Mouse (Mus musculus): ENCODE data around the gene Bex6. TPM values are rescaled to one million over a fixed set of nuclear protein-coding genes. Genes with fewer than 3 reads are reported as not detected.

Bex6 gene
- polyA plus RNA-seq, 1 experiment from 2014 or later = 0.14 TPM

DNA sequence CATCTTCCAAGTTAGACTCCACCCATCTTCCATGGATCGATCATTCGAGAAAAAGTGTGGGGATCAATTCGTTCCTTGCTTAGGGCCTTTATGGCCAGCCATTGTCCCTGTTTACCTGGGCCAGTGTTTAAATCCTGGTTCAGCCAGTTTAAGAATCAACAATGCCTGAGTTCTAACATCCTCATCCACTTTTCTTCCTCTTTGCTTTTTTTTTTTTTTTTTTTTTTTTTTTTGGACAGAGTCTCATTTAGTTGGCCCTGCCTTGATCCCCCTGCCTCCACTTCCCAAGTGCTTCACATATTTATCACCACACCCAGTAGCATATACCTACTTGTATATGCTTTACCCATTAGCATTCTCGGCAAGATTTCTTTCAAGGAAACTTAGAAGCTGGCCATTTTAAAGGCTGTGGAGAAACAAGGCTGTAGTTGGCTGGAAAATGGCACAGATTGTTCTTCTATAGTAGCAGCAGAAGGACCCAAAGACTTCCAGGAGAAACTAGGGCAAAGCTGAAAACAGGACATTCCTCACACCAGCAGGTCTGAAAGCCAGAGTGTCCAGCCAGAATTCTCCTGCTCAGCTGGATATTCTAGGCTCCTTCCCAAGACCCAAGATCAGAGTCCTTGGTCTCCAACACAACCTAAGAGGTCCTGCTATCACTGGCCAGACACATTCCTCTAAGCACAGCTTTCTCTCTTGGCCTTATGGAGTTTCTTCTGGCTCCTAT is 11.6 kb upstream of the Bex6 start:
- H3K27ac ChIP-seq (ENCODE audit: low read length) = no peak overlapping the region
- H3K9ac ChIP-seq (ENCODE audit: low read length) = no peak overlapping the region
- 87% methylated on average over 4 of the region's 4 CpGs for WGBS
- no peak overlapping the region for H3K4me3 ChIP-seq (replicated peaks; ENCODE audit: low read length)
- no peak overlapping the region for H3K4me2 ChIP-seq (ENCODE audit: low read depth, low read length)
- no peaks in the 10 kb centered on the region for H3K36me3 ChIP-seq (ENCODE audit: control insufficient read depth, insufficient read depth, low read length)
- ATAC-seq (ENCODE audit: insufficient read depth, low FRiP score) = no peak
- peaks cover 5% of the 10 kb centered on the region for H3K4me1 ChIP-seq (ENCODE audit: control insufficient read depth, insufficient read depth, low read length)
- H3K9me3 ChIP-seq (replicated peaks; ENCODE audit: control insufficient read depth, low read length) = no peaks in the 10 kb centered on the region
- H3K27me3 ChIP-seq (ENCODE audit: control insufficient read depth, insufficient read depth, low read length) = no peaks in the 10 kb centered on the region

DNA sequence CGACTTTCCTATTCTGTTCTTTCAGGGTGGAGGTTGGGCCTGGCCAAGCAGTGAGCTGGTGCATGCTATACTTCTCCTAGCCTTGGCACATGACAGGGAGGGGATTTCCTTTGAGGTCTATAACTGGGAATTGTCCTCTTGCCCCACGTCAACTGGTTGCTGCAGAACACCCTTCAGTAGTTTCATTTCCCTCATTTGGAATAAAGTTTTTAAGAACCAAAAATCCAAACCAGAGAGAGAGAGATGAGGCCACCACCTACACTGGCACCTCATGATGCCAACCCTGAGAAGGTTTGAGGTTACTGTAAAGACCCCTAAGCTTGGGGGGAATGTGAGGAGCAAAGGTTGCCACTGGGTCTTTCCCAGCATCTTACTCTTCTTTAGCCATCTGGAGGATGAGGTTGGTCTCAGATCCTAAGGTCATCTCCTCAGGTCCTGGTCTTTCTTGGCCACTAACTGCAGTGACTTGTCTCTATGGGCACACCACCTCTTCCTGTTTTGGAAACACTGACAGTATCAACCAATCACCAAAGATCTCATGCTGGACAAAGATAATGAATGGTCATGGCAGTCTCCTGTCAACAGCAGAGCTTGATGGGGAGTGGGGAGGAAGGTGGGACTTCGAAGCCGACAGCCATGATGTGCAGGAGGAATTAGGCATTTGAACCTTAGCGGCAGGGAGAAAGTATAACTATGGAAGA is 8.4 kb upstream of the Bex6 start:
- H3K27me3 ChIP-seq (ENCODE audit: control insufficient read depth, insufficient read depth, low read length) = no peaks in the 10 kb centered on the region
- H3K4me3 ChIP-seq (replicated peaks; ENCODE audit: low read length) = no peak overlapping the region
- no peaks in the 10 kb centered on the region for H3K4me1 ChIP-seq (ENCODE audit: control insufficient read depth, insufficient read depth, low read length)
- H3K36me3 ChIP-seq (ENCODE audit: control insufficient read depth, insufficient read depth, low read length) = no peaks in the 10 kb centered on the region
- no peak overlapping the region for H3K4me2 ChIP-seq (ENCODE audit: low read depth, low read length)
- no peak for ATAC-seq (ENCODE audit: insufficient read depth, low FRiP score)
- no peaks in the 10 kb centered on the region for H3K9me3 ChIP-seq (replicated peaks; ENCODE audit: control insufficient read depth, low read length)
- H3K9ac ChIP-seq (ENCODE audit: low read length) = no peak overlapping the region
- 88% methylated on average over 5 of the region's 5 CpGs for WGBS
- H3K27ac ChIP-seq (ENCODE audit: low read length) = no peak overlapping the region

- H3K4me2 ChIP-seq (ENCODE audit: low read depth, low read length) = no peak overlapping the region
- ATAC-seq (ENCODE audit: insufficient read depth, low FRiP score) = no peak
- 76% methylated on average over 10 of the region's 11 CpGs for WGBS
- no peak overlapping the region for H3K9ac ChIP-seq (ENCODE audit: low read length)
- H3K9me3 ChIP-seq (replicated peaks; ENCODE audit: control insufficient read depth, low read length) = no peaks in the 10 kb centered on the region
- 0 out of 2 replicates have a peak, but pooled peaks cover 3% of the 10 kb centered on the region for H3K4me1 ChIP-seq (ENCODE audit: control insufficient read depth, insufficient read depth, low read length)
- H3K27ac ChIP-seq (ENCODE audit: low read length) = no peak overlapping the region
- no peaks in the 10 kb centered on the region for H3K27me3 ChIP-seq (ENCODE audit: control insufficient read depth, insufficient read depth, low read length)
- H3K36me3 ChIP-seq (ENCODE audit: control insufficient read depth, insufficient read depth, low read length) = no peaks in the 10 kb centered on the region
- H3K4me3 ChIP-seq (replicated peaks; ENCODE audit: low read length) = no peak overlapping the region
Observed at GRCm38 (mm10) chr16:32173401-32173800, 6.2 kb upstream of the Bex6 start.

DNA sequence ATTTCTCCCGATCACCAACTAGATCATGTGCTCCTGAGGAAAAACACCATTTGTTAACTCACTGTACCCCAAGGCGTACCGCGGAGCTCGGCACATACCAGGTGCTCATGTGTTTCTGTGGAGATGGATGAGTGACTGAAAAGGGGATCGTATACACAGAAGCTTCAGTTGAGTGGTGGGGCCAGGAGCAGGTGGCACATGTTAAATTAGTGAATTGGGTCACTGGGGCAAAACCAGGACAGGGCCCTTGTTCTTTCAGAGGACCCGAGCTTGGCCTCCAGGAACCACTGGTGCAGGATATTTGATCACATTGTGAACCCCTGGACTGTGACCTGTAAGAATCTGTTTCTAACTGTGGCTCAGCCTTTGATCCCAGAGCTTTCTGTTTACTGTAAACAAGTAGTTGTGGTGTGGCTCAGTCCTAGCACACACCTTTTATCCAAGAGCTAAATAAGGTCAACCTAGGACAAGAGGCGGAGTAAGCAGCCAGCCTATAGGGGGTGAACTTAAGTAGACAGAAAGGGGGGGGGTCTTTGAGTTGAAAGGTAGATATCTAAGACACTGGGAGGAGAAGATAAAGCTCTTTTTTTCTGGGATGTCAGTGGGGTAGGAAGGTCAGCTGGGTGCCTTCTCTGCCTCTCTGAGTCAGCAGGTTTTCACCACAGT is 5.2 kb upstream of the Bex6 start:
- Histone ChIP-seq H3K4me3 (replicated peaks; ENCODE audit: low read length) (no peak overlapping the region), H3K9ac (ENCODE audit: low read length) (no peak overlapping the region), H3K27ac (ENCODE audit: low read length) (no peak overlapping the region), H3K4me2 (ENCODE audit: low read depth, low read length) (no peak overlapping the region), H3K27me3 (ENCODE audit: control insufficient read depth, insufficient read depth, low read length) (no peaks in the 10 kb centered on the region), H3K4me1 (ENCODE audit: control insufficient read depth, insufficient read depth, low read length) (0 out of 2 replicates have a peak, but pooled peaks cover 3% of the 10 kb centered on the region), H3K36me3 (ENCODE audit: control insufficient read depth, insufficient read depth, low read length) (no peaks in the 10 kb centered on the region), H3K9me3 (replicated peaks; ENCODE audit: control insufficient read depth, low read length) (no peaks in the 10 kb centered on the region)
- 64% methylated on average over 8 of the region's 8 CpGs for WGBS
- ATAC-seq (ENCODE audit: insufficient read depth, low FRiP score) = no peak

DNA sequence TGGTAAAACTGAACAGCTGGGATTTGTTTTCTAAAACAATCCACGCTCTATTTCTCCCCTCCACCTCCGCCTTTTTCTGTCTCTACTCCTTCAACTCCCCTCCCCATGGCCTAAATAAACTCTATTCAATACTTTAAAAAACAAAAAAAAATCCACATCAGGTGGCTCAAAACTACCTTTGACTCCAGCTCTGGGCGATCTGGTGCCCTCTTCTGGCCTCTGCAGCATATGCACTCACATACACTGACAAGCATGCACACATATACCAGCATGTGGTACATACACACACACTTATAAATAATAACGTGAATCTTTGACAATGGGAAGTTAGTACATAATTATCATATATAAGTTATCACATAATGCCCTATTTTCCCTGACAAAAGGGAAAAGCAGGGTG is 4.6 kb upstream of the Bex6 start:
- H3K27ac ChIP-seq (ENCODE audit: low read length) = no peak overlapping the region
- no peak overlapping the region for H3K9ac ChIP-seq (ENCODE audit: low read length)
- H3K36me3 ChIP-seq (ENCODE audit: control insufficient read depth, insufficient read depth, low read length) = no peaks in the 10 kb centered on the region
- no peaks in the 10 kb centered on the region for H3K9me3 ChIP-seq (replicated peaks; ENCODE audit: control insufficient read depth, low read length)
- H3K4me3 ChIP-seq (replicated peaks; ENCODE audit: low read length) = no peak overlapping the region
- H3K4me2 ChIP-seq (ENCODE audit: low read depth, low read length) = no peak overlapping the region
- WGBS = 79% methylated on average over 4 of the region's 4 CpGs
- H3K4me1 ChIP-seq (ENCODE audit: control insufficient read depth, insufficient read depth, low read length) = 0 out of 2 replicates have a peak, but pooled peaks cover 3% of the 10 kb centered on the region
- no peaks in the 10 kb centered on the region for H3K27me3 ChIP-seq (ENCODE audit: control insufficient read depth, insufficient read depth, low read length)
- ATAC-seq (ENCODE audit: insufficient read depth, low FRiP score) = no peak

- 54% methylated on average over 18 of the region's 18 CpGs for WGBS
- no peaks in the 10 kb centered on the region for H3K9me3 ChIP-seq (replicated peaks; ENCODE audit: control insufficient read depth, low read length)
- no peak overlapping the region for H3K4me3 ChIP-seq (replicated peaks; ENCODE audit: low read length)
- no peaks in the 10 kb centered on the region for H3K27me3 ChIP-seq (ENCODE audit: control insufficient read depth, insufficient read depth, low read length)
- H3K27ac ChIP-seq (ENCODE audit: low read length) = peak overlapping the region; percentile 73
- H3K4me2 ChIP-seq (ENCODE audit: low read depth, low read length) = peak overlapping the region; percentile 27; the same call in 1 of the 2 replicates
- ATAC-seq (ENCODE audit: insufficient read depth, low FRiP score) = peak; percentile 29; the same call in 1 of the 2 replicates
- H3K36me3 ChIP-seq (ENCODE audit: control insufficient read depth, insufficient read depth, low read length) = no peaks in the 10 kb centered on the region
- H3K4me1 ChIP-seq (ENCODE audit: control insufficient read depth, insufficient read depth, low read length) = 0 out of 2 replicates have a peak, but pooled peaks cover 3% of the 10 kb centered on the region
- H3K9ac ChIP-seq (ENCODE audit: low read length) = no peak overlapping the region
Observed at GRCm38 (mm10) chr16:32176896-32177686, 2.5 kb upstream of the Bex6 start.

- H3K4me2 ChIP-seq (ENCODE audit: low read depth, low read length) = no peak overlapping the region
- no peaks in the 10 kb centered on the region for H3K4me1 ChIP-seq (ENCODE audit: control insufficient read depth, insufficient read depth, low read length)
- H3K36me3 ChIP-seq (ENCODE audit: control insufficient read depth, insufficient read depth, low read length) = no peaks in the 10 kb centered on the region
- 92% methylated on average over 5 of the region's 5 CpGs for whole genome bisulfite sequencing
- no peak overlapping the region for H3K9ac ChIP-seq (ENCODE audit: low read length)
- no peak overlapping the region for H3K27ac ChIP-seq (ENCODE audit: low read length)
- no peak for ATAC-seq (ENCODE audit: insufficient read depth, low FRiP score)
- no peaks in the 10 kb centered on the region for H3K27me3 ChIP-seq (ENCODE audit: control insufficient read depth, insufficient read depth, low read length)
- H3K4me3 ChIP-seq (replicated peaks; ENCODE audit: low read length) = no peak overlapping the region
- H3K9me3 ChIP-seq (replicated peaks; ENCODE audit: control insufficient read depth, low read length) = no peaks in the 10 kb centered on the region
Observed at GRCm38 (mm10) chr16:32186056-32186455, 6.4 kb downstream of the Bex6 start.

- H3K9me3 ChIP-seq (replicated peaks; ENCODE audit: control insufficient read depth, low read length) = no peaks in the 10 kb centered on the region
- H3K4me3 ChIP-seq (replicated peaks; ENCODE audit: low read length) = no peak overlapping the region
- H3K4me2 ChIP-seq (ENCODE audit: low read depth, low read length) = no peak overlapping the region
- H3K27me3 ChIP-seq (ENCODE audit: control insufficient read depth, insufficient read depth, low read length) = no peaks in the 10 kb centered on the region
- H3K27ac ChIP-seq (ENCODE audit: low read length) = no peak overlapping the region
- no peak overlapping the region for H3K9ac ChIP-seq (ENCODE audit: low read length)
- H3K4me1 ChIP-seq (ENCODE audit: control insufficient read depth, insufficient read depth, low read length) = no peaks in the 10 kb centered on the region
- WGBS = 54% methylated on average over 6 of the region's 6 CpGs
- H3K36me3 ChIP-seq (ENCODE audit: control insufficient read depth, insufficient read depth, low read length) = no peaks in the 10 kb centered on the region
- ATAC-seq (ENCODE audit: insufficient read depth, low FRiP score) = no peak
Observed at GRCm38 (mm10) chr16:32189109-32189508, 9.5 kb downstream of the Bex6 start.

Measured in stomach, embryonic 16.5 days (tissue).